Mouse (Mus musculus) layer of hippocampus, adult 9-11 months (tissue): ENCODE measurements around the gene Rnf31.

ENCODE experiments used
- DNase-seq: peaks from one replicate; pipeline ENCODE4 v3.0.0; 2022

Gene Rnf31

DNA sequence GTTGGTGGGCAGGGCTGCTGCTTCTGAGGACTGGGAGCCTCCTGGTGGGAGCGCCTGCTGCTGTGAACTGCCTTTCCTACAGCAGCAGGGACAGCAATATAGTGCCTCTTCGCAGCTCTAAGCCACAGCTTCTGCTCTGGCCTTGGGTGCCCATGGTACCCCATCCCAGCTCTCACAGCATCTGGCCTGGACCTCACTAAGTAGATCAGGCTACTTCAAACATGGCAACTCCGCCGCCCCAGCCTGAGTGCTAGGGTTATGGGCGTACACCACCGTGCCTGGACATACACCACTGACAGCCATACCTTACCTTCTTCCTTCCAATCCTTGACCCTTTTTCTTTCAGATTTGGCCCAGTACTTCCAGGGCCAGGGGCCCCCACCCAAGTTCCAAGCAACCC is 16.8 kb downstream of the Rnf31 start:
- DNase-seq = no peak

DNA sequence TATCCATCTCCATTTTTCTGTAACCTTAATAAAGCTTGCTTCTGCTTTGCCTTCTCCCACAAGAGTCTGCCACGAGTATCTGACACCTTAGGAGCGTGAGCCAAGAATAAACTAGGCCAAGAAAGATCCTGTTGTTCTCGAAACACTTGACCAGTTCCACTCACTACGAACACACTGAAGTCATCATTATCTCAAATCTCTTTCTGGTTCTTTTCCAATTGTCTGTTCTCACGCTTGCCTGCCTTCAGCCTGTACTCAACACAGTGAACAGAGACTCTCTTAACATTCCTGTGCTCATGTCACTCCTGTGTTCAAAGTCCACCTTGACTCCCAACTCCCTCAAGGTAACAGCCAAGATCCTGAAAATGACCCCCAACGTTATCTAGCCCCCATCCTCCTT is 21.8 kb downstream of the Rnf31 start:
- DNase-seq = no peak

DNA sequence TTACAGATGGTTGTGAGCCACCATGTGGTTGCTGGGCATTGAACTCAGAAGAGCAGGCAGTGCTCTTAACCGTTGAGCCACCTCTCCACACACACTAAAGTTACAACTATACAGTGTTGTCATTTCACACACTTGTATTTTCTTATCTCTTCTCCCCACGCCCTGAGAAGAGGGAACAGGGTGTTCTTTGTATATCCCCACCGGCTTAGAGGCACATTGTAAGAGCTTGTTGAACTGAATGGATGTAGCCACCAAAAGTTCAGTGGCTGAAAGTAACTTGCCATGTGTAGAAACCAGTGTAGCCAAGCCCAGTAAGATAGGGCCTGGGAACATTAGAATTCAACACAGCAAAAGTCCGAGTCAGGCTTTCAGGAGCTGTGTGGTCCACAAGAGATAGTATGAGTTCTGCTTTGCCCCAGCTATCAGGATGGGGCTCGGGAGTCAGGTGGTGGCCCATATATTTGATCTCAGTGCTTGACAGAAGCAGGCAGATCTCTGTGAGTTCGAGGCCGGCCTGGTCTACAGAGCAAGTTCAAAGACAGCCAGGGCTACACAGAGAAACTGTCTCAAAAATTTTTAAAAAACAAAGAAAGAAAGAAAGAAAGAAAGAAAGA is 23.2 kb downstream of the Rnf31 start:
- no peak for DNase-seq

DNA sequence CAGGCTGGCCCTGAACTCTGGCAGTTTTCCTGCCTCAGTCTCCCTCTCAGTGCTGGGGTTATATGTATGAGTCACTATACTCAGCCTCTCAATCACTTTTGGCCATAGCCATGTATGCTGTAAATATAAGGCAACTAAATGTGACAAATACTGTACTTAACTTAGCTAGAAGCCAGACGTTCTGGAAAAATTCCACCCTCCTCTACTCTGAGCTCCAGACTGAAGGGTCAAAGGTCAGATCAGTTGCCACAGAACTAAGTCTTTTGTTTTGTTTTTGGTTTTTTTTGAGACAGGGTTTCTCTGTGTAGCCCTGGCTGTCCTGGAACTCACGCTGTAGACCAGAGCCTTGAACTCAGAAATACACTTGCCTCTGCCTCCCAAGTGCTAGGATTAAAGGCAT is 24.4 kb downstream of the Rnf31 start:
- DNase-seq = no peak

DNA sequence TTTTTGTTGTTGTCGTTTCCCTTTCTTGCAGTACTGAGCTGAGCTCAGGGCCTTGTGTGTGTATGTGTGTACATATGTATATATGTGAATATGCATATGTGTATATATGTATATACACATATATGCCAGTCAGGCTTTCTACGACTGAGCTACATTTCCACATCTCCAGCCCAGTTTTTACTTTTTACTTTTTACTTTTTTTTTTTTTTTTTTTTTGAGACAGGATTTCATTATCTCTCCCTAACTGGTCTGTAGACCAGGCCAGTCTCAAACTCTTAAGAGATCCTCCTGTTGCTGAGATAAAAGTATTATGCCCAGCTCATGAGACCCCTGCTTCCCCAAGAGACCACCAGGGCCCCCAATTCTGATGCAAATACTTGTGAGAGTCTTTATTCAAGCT is 25.3 kb downstream of the Rnf31 start:
- DNase-seq = no peak

DNA sequence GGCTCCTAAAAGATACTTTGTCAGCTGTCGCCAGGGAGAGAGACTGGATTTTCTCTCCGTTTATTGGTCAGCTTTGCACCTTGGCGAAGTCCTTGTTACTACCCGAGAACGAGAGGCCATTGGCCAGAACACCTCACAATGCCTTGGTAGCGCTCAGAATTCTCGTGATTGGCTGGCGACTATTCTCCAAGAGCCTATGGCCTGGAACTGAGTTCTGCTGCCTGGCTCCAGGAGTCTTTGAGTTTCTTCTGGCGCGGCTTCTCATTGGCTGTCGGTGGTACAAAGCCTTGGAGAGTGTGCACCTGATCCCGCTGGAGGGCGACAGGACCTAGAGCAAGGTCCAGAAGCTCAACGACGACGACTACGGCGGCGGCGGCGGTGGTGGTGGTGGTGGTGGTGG is 26.3 kb downstream of the Rnf31 start, which contains the start of gene Rec8:
Gene Rec8, plus strand, starts transcription at position 216 of the 400 bp plus-strand sequence.
- DNase-seq = no peak

DNA sequence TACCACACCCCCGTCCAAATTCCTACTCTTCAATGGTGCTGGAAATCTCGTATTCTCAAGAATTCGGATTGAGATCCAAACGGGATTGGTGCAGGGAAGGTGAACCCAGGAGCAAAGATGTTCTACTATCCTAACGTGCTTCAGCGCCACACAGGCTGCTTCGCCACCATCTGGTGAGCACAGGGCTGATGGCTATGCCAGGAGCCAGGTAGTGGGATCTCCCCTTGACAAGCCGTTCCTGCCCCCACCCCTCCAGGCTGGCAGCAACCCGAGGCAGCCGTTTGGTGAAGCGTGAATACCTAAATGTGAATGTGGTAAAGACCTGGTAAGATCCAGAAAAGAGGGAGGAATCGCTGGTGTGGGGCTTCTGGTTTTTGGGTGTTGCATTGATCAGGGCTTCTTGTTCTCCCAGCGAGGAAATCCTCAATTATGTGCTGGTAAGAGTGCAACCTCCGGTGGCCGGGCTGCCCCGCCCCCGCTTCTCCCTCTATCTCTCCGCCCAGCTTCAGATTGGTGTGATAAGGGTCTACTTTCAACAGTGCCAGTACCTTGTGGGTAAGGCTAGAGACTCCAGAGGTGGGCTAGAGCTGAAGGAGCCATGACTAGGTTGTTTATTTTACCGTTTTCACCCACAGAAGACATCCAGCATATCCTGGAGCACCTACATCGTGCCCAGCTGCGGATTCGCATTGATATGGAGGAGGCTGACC is 27.1 kb downstream of the Rnf31 start:
- DNase-seq = no peak

DNA sequence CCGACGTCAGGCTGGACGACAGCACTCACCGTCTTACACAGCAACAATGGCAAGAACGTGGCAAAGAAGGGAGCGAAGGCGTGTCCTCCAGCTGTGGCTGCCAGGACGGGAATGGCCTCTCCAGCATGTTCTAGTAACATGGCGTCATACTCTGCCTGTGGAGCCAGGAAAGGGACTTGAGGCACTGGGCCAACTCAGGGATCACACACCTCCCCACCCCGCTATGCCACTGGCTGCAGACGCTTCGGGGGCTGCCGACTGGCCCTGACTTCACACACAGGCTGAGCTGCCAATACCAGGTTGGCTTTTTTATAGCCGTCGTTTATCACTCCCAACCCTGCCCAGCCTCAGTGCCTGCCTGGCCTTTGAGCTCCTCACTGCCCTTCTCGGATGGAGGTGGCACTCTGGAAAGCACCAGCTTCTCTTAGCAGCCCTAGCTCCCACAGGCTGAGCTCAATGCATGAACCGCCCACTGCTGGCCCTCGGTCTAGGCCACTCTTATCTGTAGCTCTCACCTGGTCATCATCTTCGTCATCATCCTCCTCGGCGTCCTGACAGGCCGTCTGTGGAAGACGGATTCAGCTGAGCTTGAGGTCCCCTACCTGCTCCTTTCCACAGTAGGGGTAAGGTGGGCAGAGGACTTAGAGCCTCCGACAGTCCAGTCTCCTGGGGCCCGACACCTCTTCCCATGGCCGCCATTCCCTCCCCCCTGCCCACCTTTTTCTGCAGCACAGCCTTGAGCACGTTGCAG is 36.7 kb downstream of the Rnf31 start:
- DNase-seq = no peak

DNA sequence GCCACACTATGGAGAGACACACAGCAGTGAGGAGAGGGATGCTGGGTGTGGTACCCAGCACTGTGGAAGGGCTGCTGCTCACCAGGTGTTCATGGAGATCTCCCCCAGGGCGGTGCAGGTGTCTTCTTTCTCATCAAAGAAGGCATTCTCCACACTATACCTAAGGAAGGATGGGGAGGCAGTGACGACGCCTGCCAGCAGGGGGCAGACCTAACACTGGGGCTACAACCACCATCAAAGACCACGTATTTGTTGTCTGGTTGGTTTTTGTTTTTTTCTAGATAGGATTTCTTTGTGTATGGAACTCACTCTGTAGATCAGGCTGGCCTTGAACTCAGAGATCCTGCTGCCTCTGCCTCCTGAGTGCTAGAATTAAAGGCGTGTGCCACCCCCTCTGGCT is 37.8 kb downstream of the Rnf31 start:
- DNase-seq = no peak

DNA sequence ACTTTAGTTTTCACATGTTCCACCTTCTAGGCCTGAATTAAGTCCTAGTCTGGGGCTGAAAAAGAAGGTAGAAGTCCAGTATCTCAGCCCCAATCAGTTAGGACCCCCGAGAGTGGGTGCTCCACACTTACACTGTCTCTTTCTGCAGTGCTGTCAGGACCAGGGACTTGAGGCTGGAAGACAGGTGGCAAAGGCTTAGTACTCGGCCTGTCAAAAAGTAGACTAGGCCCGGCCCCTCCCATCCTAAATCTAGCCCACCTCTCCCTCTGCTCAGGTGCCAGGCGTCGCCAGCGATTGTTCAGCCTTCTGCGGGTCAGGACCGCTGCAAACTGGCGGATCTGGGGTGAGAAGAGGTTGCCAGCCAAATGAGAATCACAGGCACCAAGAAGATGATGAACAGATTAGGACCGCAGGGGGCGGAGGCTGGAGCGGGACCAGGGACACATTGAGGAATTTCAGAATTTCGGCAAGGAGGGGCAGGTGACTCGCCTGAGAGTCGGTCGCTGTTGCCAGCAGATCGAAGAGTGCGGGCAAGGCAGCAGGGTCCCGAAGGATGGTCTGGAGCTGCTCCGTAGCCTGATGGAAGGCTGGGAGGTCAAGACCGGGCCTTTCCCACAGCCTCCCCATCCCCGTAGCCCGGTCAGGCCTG is 43.5 kb downstream of the Rnf31 start:
- no peak for DNase-seq

DNA sequence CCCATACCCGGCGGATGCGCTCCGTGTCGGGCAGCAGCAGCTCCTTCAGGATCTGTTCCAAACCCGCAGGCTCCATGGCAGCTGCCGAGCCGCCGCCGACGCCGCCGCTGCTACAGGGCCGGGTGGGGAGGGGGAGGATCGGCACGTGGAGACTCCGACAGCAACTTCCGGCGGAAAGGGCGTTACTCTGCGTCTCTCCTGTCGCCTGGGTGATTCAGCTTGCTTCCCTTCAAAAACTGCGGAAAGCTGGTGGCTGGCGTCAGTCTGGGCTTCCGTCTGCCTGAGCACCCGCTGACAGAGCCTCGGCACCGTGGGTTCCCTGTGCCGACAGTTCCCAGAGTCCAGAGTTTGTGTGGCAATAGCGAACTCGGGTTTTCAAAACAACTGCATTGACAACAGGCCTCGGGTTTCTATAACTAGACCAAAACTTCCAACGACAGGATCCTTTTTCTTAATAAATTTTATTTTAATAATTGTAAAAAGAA is 44.1 kb downstream of the Rnf31 start, which contains the start of gene Ipo4:
Gene Ipo4, minus strand, starts transcription at position 435 of the 485 bp plus-strand sequence.
- DNase-seq = peak; percentile 92

DNA sequence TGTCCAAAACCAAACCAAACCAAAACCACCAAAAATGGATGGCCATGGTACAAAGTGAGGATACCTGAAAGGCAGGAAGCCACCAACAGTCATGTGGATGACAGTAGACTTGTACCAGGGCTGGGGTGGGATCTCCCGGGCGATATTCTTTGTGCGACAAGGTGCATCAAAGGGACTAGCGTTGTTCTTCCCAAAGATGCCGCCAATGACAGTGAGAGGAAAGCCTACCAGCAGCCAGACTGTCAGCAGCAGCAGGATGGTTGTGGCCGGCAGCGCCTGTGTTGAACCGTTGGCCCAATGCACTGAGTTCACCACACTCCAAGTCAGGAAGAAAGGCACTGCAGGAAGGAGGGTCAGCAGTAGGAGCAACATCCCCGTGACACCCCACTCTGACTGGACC is 46.3 kb downstream of the Rnf31 start, which contains the start of gene Gm49378:
Gene Gm49378, minus strand, starts transcription at position 101 of the 400 bp plus-strand sequence.
- DNase-seq = no peak

DNA sequence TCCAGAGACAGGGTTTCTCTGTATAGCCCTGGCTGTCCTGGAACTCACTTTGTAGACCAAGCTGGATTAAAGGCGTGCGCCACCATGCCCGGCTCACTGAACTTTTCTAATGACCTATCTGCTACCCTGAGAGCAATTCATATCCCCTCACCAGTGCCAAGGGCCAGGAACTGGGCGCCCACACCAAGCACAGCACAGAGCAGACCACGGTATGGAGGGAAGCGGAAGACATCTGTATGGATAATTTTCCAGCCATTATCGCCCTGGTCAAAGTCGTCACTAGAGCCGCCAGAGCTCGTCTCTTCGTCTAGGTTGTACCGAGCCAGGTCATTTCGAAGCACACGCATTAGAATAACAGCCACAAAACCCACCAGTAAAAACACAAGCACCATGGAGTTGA is 49.3 kb downstream of the Rnf31 start:
- no peak for DNase-seq

DNA sequence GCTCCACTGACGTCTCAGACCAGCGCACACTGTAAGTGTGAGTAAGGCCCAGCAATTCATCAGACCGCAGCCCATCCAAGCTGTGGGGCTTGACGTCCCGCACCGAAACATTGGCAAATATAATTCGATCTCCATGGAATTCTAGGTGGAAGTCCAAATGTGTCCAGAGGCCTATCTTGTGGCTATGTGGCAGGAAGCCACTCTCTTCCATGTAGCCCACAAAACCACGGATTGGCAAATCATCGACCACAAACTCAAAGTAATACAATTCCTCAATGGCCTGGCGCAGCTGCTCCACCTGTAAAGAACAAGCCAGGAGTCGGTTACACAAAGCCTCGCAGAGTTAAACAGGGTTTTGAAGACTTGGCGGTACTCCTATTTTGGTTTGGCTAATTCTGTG is 49.8 kb downstream of the Rnf31 start:
- DNase-seq = no peak

DNA sequence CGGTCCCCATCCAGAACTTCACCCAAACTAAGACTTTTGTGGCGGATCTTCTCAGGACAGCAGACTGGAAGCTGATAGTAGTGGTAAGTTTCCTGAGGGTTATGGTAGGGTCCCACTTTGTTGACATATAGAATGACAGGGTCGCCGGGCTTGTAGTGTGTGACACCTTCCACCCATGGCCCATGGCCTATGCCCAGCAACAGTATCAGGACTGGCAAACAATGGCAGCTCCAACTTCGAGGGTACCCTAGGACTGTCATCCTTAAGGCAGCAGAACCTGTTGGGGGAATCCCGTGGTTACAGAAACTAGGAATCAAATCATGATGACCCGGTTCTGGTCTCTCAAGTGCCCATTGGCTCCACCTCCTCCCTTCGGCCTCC is 51.2 kb downstream of the Rnf31 start:
- DNase-seq = no peak

DNA sequence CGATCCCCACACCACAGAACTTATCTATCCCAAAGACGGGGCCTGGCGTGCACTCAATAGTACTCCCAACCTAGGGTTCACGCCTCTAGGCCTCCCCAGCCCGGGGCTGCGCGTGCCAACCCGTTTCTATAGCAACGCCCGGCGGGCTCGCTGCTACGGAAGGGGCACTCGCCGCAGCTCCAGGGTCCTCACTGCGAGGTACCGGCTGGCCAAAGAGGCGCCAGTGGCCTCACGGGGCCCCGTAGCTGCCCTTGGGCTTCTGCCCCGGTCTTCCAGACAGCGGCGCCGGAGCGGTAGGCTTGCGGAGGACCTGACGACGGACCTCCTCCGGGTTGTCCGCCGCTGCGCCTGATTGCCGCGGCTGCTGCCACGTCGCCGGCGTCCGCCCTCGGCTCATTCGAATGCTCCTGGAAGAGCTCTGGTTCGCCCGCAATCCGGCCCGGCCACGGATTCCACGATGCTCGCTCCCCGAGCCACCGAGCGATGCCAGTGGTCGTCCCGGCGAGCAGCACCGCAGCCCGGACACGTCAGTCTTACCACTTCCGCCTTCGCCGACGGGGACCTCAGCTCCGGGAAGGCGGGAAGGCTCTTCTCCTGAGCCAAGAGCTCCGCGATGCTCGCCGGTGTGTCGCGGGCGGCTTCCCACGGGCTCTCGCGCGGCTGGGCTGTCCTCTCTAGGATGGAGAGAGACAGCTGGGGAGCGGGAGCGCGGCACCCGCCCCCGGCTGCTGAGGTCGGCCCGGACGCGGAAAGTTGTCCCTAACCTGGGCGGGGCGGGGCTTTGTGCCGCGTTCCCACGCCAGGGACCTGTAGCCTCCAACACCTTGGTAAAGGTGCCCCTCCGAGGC is 51.8 kb downstream of the Rnf31 start, which contains the start of gene Tm9sf1:
Gene Tm9sf1, minus strand, starts transcription at position 747 of the 848 bp plus-strand sequence.
- DNase-seq = peak; percentile 87

DNA sequence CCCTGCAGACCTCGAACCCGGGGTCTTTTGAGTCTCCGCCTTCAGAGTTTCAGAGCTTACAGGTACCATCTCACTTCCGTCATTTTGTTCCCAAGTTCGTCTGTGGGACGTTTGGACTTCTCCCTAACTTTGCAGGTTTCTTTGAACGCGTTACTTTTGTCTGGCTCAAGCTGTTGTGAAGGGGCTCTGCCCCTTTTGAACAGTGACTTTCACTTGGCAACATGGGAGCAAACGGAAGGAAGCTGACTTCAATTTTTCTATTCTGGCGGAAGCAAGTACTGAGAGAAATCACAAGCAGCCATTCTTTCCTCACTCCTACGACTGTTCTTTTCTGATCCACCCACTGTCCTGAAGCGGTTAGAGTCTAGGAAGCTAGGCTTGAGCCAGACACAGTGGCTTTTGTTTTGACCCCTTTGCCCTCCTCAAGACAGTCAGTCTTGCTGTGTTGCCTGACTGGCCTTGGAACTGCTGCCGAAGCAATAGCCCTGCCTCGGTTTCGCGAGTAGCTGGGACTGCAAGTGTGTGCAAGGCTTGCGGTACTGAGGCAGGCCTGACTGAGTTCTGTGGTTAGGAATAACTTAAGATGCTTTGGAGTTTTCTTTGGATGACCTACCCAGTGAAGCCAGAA is 52.9 kb downstream of the Rnf31 start:
- DNase-seq = no peak

DNA sequence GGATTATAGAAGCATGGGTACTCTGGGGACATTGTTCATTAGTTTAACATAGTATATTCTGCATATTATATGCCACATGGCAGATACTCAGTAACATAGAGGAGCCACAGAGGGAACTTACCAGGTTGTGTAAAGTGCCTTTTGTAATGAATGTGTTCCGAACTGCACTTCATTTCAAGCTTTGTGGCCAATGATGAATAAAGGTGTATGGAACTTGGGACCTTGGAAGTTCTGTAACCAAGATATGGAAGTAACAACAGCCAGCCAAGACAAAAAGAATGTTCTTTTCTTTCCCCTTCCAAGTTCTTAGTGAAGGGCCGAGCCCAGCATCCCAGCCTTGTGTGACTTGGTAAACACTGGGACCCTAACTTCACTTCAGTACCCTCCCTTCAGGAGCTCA is 58.4 kb downstream of the Rnf31 start, which contains the start of gene Tssk4:
Gene Tssk4, plus strand, starts transcription at position 301 of the 400 bp plus-strand sequence.
- DNase-seq = no peak

DNA sequence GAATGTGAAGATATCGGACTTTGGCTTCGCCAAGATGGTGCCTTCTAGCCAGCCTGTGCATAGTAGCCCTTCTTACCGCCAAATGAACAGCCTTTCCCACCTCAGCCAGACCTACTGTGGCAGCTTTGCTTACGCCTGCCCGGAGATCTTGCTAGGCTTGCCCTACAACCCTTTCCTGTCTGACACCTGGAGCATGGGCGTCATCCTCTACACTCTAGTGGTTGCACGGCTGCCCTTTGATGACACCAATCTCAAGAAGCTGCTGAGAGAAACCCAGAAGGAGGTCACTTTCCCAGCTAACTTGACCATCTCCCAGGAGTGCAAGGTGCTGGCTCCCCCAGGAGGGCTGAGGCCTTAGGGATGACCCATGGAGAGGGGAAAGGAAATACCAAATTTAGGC is 60.0 kb downstream of the Rnf31 start:
- DNase-seq = no peak
